Mouse (Mus musculus) intestine, embryonic 15.5 days (tissue): ENCODE data around the gene Ccdc162. TPM values are rescaled to one million over a fixed set of nuclear protein-coding genes. Genes with fewer than 3 reads are reported as not detected.

ENCODE experiments used
- ATAC-seq: fragments of 200-750 bp; cut with Nextera tagmentation; 2 replicates; pipeline ENCODE4 v1.8.0; 2017; ENCODE audit warnings: moderate TSS enrichment, moderate library complexity
- H3K27ac ChIP-seq: fragments of 300-500 bp; sonication (generic); 2 replicates; pipeline ENCODE4 v1.5.1; 2015; ENCODE audit warnings: mild to moderate bottlenecking, inconsistent platforms
- H3K27me3 ChIP-seq: fragments of 300-500 bp; sonication (generic); replicated peaks from 2 replicates; pipeline ENCODE4 v1.6.1; 2015; ENCODE audit warnings: inconsistent platforms
- H3K36me3 ChIP-seq: fragments of 300-500 bp; sonication (generic); 2 replicates; pipeline ENCODE4 v1.6.1; 2015; ENCODE audit warnings: inconsistent platforms
- H3K4me1 ChIP-seq: fragments of 300-500 bp; sonication (generic); replicated peaks from 2 replicates; pipeline ENCODE4 v1.6.1; 2015; ENCODE audit warnings: inconsistent platforms
- H3K4me2 ChIP-seq: fragments of 300-500 bp; sonication (generic); replicated peaks from 2 replicates; pipeline ENCODE4 v1.6.1; 2015; ENCODE audit warnings: mild to moderate bottlenecking, inconsistent platforms
- H3K4me3 ChIP-seq: fragments of 300-500 bp; sonication (generic); replicated peaks from 2 replicates; pipeline ENCODE4 v1.5.1; 2015; ENCODE audit warnings: inconsistent platforms
- H3K9ac ChIP-seq: fragments of 300-500 bp; sonication (generic); 2 replicates; pipeline ENCODE4 v1.6.1; 2015; ENCODE audit warnings: inconsistent platforms
- H3K9me3 ChIP-seq: fragments of 300-500 bp; sonication (generic); 2 replicates; pipeline ENCODE4 v1.6.1; 2016; ENCODE audit warnings: inconsistent platforms
- WGBS: fragments of 180-500 bp; shearing (Covaris S2); methylation state at CpG from one replicate; pipeline ENCODE4 v1.1.7; 2015; 5-methylcytosine and 5-hydroxymethylcytosine counted together
- polyA plus RNA-seq: library from polyadenylated mRNA; unstranded; fragments of >200 nt; fragmentation: Nextera tagmentation; extraction: Ambion mirVana; gene quantifications from 2 replicates; pipeline ENCODE4 v1.2.1, GENCODE M21; 2015

The Ccdc162 gene
- 0.93 and 0.95 TPM in 2 replicates for polyA plus RNA-seq

- Histone ChIP-seq H3K27ac (no peak within 1 kb of the TSS), H3K9me3 (no peaks in the 10 kb centered on the region), H3K27me3 (no peaks in the 10 kb centered on the region), H3K9ac (no peak within 1 kb of the TSS), H3K4me1 (no peaks in the 10 kb centered on the region), H3K36me3 (no peaks in the 10 kb centered on the region), H3K4me2 (no peak within 1 kb of the TSS), H3K4me3 (no peak within 1 kb of the TSS)
- WGBS = 58% methylated on average over 15 of the region's 15 CpGs
- ATAC-seq = no peak
These were observed at the start of gene Ccdc162 for GRCm38 (mm10) chr10:41716029-41716897. TSS of gene Ccdc162 (minus strand) at chr10:41716634.

- Histone ChIP-seq H3K36me3 (no peaks in the 10 kb centered on the region), H3K27me3 (no peaks in the 10 kb centered on the region), H3K4me2 (no peak overlapping the region), H3K27ac (no peak overlapping the region), H3K9ac (no peak overlapping the region), H3K4me3 (no peak overlapping the region), H3K9me3 (no peaks in the 10 kb centered on the region), H3K4me1 (no peaks in the 10 kb centered on the region)
- no peak for ATAC-seq
- 89% methylated on average over 4 of the region's 4 CpGs for WGBS
These were observed 49.2 kb upstream of the Ccdc162 start for GRCm38 (mm10) chr10:41765586-41765985.

GRCm38 (mm10) chr10:41763741-41764385 is 47.4 kb upstream of the Ccdc162 start:
- Histone ChIP-seq H3K9me3 (no peaks in the 10 kb centered on the region), H3K4me1 (no peaks in the 10 kb centered on the region), H3K4me3 (no peak overlapping the region), H3K4me2 (no peak overlapping the region), H3K27me3 (no peaks in the 10 kb centered on the region), H3K9ac (no peak overlapping the region), H3K36me3 (no peaks in the 10 kb centered on the region), H3K27ac (no peak overlapping the region)
- 72% methylated on average over 3 of the region's 3 CpGs for WGBS
- no peak for ATAC-seq

- Histone ChIP-seq H3K9me3 (no peaks in the 10 kb centered on the region), H3K4me2 (no peak overlapping the region), H3K27me3 (no peaks in the 10 kb centered on the region), H3K36me3 (no peaks in the 10 kb centered on the region), H3K4me3 (no peak overlapping the region), H3K27ac (no peak overlapping the region), H3K9ac (no peak overlapping the region), H3K4me1 (no peaks in the 10 kb centered on the region)
- 87% methylated on average over 3 of the region's 3 CpGs for WGBS
- ATAC-seq = no peak
These were observed 44.4 kb upstream of the Ccdc162 start for GRCm38 (mm10) chr10:41760866-41761265.

GRCm38 (mm10) chr10:41758041-41758440 is 41.6 kb upstream of the Ccdc162 start:
- Histone ChIP-seq H3K4me2 (no peak overlapping the region), H3K27me3 (no peaks in the 10 kb centered on the region), H3K9ac (no peak overlapping the region), H3K9me3 (no peaks in the 10 kb centered on the region), H3K4me1 (no peaks in the 10 kb centered on the region), H3K27ac (no peak overlapping the region), H3K36me3 (no peaks in the 10 kb centered on the region), H3K4me3 (no peak overlapping the region)
- no peak for ATAC-seq

- WGBS = 92% methylated on average over 5 of the region's 5 CpGs
- H3K9ac ChIP-seq = no peak overlapping the region
- no peak for ATAC-seq
- no peaks in the 10 kb centered on the region for H3K9me3 ChIP-seq
- no peaks in the 10 kb centered on the region for H3K36me3 ChIP-seq
- no peaks in the 10 kb centered on the region for H3K4me1 ChIP-seq
- no peak overlapping the region for H3K4me3 ChIP-seq
- no peak overlapping the region for H3K4me2 ChIP-seq
- H3K27ac ChIP-seq = no peak overlapping the region
- H3K27me3 ChIP-seq = no peaks in the 10 kb centered on the region
These were observed 40.8 kb upstream of the Ccdc162 start for GRCm38 (mm10) chr10:41757226-41757625.

GRCm38 (mm10) chr10:41751867-41752480 is 35.5 kb upstream of the Ccdc162 start:
- Histone ChIP-seq H3K4me3 (no peak overlapping the region), H3K9ac (no peak overlapping the region), H3K4me2 (no peak overlapping the region), H3K27ac (no peak overlapping the region), H3K9me3 (no peaks in the 10 kb centered on the region), H3K4me1 (no peaks in the 10 kb centered on the region), H3K27me3 (no peaks in the 10 kb centered on the region), H3K36me3 (no peaks in the 10 kb centered on the region)
- WGBS = 71% methylated on average over 14 of the region's 14 CpGs
- ATAC-seq = no peak

GRCm38 (mm10) chr10:41749306-41749705 is 32.9 kb upstream of the Ccdc162 start:
- ATAC-seq = no peak
- Histone ChIP-seq H3K36me3 (no peaks in the 10 kb centered on the region), H3K27ac (no peak overlapping the region), H3K4me3 (no peak overlapping the region), H3K4me1 (no peaks in the 10 kb centered on the region), H3K9ac (no peak overlapping the region), H3K4me2 (no peak overlapping the region), H3K27me3 (no peaks in the 10 kb centered on the region), H3K9me3 (no peaks in the 10 kb centered on the region)
- whole genome bisulfite sequencing = 72% methylated on average over 3 of the region's 3 CpGs

- WGBS = 91% methylated on average over 5 of the region's 5 CpGs
- Histone ChIP-seq H3K9me3 (no peaks in the 10 kb centered on the region), H3K4me3 (no peak overlapping the region), H3K27me3 (no peaks in the 10 kb centered on the region), H3K4me1 (no peaks in the 10 kb centered on the region), H3K36me3 (no peaks in the 10 kb centered on the region), H3K9ac (no peak overlapping the region), H3K27ac (no peak overlapping the region), H3K4me2 (no peak overlapping the region)
- no peak for ATAC-seq
These were observed 30.1 kb upstream of the Ccdc162 start for GRCm38 (mm10) chr10:41746554-41746953.

- Histone ChIP-seq H3K4me3 (no peak overlapping the region), H3K9ac (no peak overlapping the region), H3K4me2 (no peak overlapping the region), H3K36me3 (no peaks in the 10 kb centered on the region), H3K9me3 (no peaks in the 10 kb centered on the region), H3K27me3 (no peaks in the 10 kb centered on the region), H3K4me1 (no peaks in the 10 kb centered on the region), H3K27ac (no peak overlapping the region)
- 50% methylated on average over 4 of the region's 4 CpGs for WGBS
- no peak for ATAC-seq
These were observed 27.6 kb upstream of the Ccdc162 start for GRCm38 (mm10) chr10:41744006-41744405.

- H3K9ac ChIP-seq = no peak overlapping the region
- no peaks in the 10 kb centered on the region for H3K4me1 ChIP-seq
- no peaks in the 10 kb centered on the region for H3K36me3 ChIP-seq
- no peak overlapping the region for H3K4me2 ChIP-seq
- no peaks in the 10 kb centered on the region for H3K9me3 ChIP-seq
- no peak for ATAC-seq
- H3K27me3 ChIP-seq = no peaks in the 10 kb centered on the region
- no peak overlapping the region for H3K4me3 ChIP-seq
- WGBS = 79% methylated on average over 2 of the region's 2 CpGs
- H3K27ac ChIP-seq = no peak overlapping the region
These were observed 23.8 kb upstream of the Ccdc162 start for GRCm38 (mm10) chr10:41740221-41740620.

GRCm38 (mm10) chr10:41737245-41737644 is 20.8 kb upstream of the Ccdc162 start:
- no peaks in the 10 kb centered on the region for H3K36me3 ChIP-seq
- ATAC-seq = no peak
- no peaks in the 10 kb centered on the region for H3K27me3 ChIP-seq
- no peaks in the 10 kb centered on the region for H3K9me3 ChIP-seq
- H3K4me3 ChIP-seq = no peak overlapping the region
- no peak overlapping the region for H3K27ac ChIP-seq
- no peaks in the 10 kb centered on the region for H3K4me1 ChIP-seq
- H3K4me2 ChIP-seq = no peak overlapping the region
- H3K9ac ChIP-seq = no peak overlapping the region
- 92% methylated on average over 16 of the region's 16 CpGs for WGBS
